Mouse (Mus musculus) megakaryocyte progenitor cell, adult 5-6 weeks (primary cell): ENCODE data around the gene Endov. TPM values are rescaled to one million over a fixed set of nuclear protein-coding genes. Genes with fewer than 3 reads are reported as not detected.

ENCODE experiments used
- ATAC-seq: replicated peaks from 2 replicates; pipeline ENCODE4 v1.8.0; 2016; ENCODE audit warnings: mild to moderate bottlenecking, moderate TSS enrichment, inconsistent platforms; ENCODE audit not compliant: poor library complexity
- total RNA-seq, 2 experiments: library from RNA; stranded (forward) in 1 of 2; stranded (reverse) in 1 of 2; fragments of 157-497, 149-512 nt in 1 of 2; fragments of 200-1000 nt in 1 of 2; gene quantifications; 2 replicates each; pipeline versions ENCODE4 v1.2.3 to v1.2.4; 2015 to 2017

Endov gene
- total RNA-seq (2015) (3.1 and 6.4 TPM in 2 replicates), total RNA-seq (2017) (6.7 and 8.7 TPM in 2 replicates)

DNA sequence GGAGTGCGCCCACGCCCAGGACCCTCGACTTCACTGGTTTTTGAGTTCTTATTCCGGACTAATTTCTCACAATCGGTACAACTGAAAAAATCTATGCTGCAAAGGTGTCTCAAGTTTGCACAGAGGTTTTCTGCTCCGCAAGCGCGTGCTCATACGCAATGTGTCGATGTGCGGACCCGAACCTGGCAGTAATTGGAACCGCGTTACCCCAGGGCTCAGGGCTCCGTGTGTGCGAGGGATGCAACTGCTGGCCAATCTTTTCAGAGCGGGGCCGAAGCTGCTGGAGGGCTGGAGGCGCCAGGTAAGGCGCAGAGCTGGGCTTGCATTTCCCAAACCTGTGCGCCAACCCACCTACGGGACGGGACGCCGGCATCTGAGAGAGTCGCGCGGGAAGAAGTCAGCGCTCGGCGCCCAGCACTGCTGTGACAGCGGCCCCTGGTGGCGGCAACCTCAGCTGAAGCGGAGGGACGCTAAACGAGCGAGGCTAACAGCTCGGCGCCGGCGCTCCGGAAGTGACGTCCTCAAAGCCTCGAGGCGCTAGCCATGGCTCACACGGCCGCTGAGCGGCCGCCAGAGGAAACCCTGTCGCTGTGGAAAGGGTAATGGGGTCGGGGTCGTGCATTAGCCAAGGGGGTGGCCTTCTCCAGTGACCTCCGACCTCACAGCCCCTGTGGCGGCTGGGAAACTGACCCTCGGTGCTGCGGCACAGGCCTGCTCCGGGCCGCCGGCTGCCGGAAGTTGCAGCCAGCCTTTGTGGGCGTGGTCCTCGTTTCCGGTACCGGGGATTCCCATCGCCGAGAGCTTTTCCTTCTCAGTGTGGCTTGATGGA lies at the start of gene Endov:
Gene Endov (plus strand): TSS at position 487 of the 829 bp plus-strand sequence.
- peak; percentile 96 for ATAC-seq

DNA sequence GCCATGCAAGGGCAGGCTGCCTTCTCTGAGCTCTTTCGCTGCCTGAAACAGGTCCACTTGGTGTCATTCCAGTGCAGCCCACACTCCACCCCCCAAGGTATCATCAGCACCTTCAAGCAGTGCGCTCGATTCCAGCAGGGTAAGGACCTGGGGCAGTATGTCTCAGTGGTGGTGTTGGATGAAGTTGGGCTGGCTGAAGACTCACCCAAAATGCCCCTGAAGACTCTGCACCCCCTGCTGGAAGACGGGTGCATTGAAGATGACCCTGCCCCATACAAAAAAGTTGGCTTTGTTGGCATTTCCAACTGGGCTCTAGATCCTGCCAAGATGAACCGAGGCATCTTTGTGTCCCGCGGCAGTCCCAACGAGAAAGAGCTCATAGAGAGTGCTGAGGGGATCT lies 48.9 kb upstream of the Endov start:
- ATAC-seq = peak; percentile 52; the same call in 1 of the 2 replicates

DNA sequence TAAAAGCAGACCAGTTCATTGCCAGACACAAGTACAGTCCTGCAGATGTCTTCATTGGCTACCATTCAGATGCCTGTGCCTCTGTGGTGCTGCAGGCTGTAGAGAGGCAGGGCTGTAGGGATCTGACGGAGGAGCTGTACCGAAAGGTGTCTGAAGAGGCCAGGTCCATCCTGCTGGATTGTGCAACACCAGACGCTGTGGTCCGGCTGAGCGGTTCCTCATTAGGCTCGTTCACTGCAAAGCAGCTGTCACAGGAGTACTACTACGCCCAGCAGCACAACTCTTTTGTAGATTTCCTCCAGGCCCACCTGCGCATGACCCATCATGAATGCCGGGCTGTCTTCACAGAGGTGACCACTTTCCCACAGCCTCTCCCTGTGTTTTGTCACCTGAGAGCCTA lies 47.7 kb upstream of the Endov start:
- peak; percentile 61 for ATAC-seq

DNA sequence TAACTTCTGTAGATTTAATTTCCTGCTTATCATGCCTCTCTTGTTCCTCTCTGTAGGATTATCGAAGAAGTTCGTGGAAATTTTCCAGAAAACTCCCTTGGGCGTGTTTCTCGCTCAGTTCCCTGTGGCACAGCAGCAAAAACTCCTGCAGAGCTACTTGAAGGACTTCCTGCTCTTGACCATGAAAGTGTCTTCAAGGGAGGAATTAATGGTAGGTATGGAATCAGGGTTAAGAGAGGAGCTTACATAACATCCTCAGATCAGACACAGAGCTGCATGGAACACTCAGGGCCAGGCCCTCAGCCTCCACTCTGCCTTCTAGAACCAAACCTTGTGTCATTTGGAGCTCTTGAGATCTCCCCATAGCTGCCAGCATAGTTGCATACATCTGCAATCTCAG lies 35.0 kb upstream of the Endov start:
- ATAC-seq = no peak

DNA sequence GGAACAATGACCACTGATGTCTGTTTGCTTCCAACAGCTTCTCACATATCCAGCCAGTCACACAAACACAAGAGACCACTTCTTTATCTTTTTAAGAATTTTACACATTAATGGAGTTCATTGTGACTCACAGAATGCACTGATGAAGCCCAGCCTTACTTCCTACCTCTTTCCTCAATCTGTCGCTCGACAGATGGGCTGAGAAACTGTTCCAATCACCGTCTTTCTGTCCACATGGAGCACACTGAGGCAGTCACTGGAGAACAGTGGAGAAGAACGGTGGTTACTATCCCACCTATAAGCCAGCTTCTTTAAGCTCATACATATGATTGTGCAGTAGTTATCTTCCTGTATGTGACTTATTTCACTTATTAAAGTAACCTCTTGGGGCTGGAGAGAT lies 13.3 kb upstream of the Endov start:
- ATAC-seq = no peak

DNA sequence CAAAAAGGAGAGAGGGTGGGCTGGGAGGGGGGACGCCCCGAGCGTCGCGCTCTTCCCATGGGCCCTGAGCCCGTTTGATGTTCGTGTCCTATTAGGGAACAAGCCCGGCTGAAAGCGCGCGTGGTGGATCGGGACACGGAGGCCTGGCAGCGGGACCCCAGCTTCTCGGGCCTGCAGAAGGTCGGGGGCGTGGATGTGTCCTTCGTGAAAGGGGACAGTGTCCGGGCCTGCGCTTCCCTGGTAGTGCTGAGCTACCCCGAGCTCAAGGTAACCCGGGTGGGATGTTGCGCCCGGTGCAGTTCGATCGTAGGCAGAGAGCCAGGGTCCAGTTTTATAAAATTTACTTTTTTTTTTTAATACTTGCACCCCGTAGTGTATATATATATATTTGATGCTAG lies 542 bp downstream of the Endov start:
- ATAC-seq = no peak

DNA sequence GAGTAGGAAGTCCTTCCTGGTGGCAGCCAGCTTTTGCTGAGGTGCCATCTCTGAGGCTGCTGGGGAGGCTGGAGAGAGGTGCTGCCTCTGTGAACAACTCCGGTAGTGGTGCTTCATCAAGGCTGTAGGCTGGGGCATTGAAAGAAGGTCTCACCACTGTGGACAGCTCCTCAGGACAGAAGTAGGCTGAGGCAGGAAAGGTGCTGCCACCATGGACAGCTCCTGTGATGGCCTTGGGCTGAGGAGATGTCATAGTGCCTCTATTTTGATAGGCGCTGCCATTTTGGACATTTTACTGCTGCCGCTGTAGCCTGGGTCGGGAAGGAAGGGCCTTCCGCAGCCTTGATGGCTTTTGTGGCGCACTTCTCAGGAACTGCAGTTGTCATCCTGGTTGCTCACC lies 1.7 kb downstream of the Endov start:
- ATAC-seq = 0 out of 2 replicates have a peak, but pooled peaks have one; percentile 21

DNA sequence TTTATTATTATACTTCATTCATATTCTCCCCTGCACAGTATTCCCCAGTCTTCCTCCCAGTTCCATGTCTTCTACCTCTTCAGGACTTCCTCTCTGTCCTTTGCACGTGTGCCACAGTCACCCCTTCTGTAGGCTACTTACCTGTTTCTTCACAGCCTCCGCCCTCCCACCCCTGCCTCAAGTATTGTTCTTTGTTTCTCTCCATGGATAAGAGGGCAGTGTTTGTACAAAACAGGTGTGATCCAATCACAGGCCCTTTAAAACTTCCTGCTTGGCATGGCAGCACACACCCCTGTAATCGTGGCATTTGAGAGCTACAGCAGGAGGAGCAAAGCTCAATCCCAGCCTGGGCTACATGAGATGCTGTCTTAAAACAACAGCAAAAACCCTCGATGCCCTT lies 2.4 kb downstream of the Endov start:
- no peak for ATAC-seq

DNA sequence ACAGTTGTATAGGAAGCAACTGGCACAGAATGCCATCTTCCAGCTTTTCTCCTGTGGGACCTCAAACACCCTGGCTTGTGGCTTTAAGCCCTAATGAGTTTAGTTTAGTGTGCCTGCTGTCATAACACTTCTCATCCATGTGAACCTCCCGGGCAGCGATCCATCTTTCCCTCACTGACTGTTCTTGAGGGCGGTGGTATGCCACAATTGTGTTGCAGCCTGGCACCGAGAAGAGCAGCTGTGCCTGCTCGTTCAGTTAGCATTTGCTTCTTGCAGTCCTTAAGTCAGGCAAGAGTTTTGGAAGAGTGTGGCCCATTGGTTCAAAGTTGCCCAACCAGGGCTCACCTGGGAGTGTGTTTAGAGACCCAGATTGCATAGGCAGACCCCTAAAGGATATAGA lies 5.0 kb downstream of the Endov start:
- no peak for ATAC-seq

DNA sequence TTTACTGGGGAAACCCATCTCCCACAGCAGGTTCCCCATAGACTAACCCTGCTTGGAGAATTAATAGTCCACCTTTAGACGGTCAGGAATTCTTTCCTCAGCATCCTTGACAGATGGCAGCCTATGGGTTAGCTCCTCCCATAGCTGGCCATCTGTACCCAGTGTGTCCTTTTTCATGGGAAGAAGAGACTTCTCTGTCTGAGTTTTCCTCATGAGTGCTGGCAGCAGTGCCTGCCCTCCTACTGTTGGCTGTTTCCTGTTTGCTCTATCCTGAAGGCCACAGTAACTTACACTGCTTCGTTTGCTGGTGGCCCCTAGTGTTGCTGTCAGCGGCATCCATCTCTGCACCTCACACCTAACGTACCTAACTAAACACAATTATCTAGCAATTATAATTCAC lies 6.3 kb downstream of the Endov start:
- ATAC-seq = no peak

DNA sequence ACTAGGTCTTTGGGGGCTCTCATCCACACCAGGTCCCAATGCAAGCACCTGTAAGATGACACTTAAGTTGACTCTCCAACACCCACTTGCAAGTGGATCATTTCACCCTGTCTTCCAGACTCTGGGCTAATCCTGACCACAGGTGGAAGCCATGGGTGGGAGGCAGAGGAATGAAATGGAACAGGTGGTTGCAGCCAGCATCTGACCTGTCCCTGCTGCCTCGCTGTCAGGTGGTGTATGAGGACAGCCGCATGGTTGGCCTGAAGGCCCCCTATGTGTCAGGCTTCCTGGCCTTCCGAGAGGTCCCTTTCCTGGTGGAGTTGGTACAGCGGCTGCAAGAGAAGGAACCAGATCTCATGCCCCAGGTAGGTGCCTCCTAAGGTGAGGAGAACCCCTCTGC lies 8.2 kb downstream of the Endov start:
- ATAC-seq = no peak

DNA sequence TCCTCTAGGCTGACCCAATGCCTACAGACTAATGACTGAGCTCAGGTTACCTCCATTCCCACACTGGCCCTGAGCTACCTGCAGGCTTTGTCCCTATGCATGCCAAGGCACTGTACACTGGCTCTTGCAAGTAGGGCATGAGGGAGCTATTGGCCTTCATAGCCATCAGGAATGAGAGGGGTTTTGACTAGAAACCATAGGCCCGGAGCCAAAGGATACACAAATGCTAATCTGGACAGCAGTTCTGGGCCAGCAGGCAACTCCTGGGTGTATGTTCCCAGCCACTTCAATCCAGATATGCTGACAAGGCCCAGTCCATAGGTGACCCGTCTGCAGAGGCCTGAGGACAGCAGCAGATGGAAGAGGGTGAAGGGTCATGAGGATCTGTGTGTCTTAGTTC lies 8.9 kb downstream of the Endov start:
- no peak for ATAC-seq

DNA sequence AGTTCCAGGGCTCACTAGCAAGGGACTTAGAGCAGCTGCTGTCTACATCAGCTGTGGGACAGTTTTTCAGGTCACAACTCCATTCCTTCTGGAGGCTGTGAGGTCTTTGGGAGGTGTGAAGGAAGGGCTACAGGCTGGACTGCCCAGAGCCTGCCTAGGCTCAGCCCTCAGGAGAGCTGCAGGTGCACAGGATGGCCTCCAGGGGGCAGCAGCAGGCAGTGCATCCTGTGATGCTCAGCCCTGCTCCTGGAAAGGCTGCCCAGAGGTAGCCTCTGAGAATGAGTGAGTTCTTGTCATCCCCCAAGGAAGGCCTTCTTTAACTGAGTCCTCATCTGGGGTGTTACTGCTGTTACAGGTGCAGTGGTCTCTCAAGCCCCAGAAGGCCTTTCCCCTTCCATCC lies 12.5 kb downstream of the Endov start:
- ATAC-seq = peak; percentile 96

DNA sequence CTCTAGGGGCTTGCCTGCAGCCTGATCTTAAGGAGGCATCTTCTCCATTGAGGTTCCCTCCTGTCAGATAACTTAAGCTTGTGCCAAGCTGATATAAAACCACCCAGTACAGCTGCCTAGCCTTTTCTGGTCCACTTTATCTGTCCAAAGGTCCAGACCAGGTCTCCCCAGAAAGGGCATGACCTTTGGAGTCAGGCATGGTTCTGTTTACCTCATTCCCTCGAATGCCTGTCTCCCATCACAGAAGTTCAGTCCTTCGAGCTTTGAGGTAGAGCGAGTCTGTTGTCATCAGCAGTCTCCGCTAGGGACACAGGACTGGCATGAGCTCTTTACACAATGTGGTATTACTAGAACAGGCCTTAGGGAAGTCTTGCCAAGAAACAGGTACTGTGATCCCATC lies 15.2 kb downstream of the Endov start:
- ATAC-seq = no peak

DNA sequence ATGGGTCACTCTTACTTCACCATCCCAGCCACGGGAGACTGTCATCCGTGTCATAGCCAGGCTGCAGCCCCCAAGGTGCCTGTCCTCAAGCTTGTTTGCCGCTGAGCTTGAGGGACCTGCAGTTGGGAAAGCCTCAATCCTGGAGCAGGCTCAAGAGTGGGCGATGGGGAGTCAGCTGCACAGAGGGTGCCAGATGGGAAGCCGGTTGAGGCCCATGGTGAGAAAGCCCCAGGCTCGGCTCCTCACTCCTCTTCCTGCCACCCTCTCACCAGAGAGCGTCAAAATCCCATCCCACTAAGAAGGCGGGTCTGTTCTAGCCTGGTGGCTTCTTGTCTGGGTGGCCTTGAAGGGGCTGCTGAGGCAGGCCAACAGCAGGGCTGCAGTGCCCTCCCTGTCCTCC lies 16.6 kb downstream of the Endov start:
- no peak for ATAC-seq

DNA sequence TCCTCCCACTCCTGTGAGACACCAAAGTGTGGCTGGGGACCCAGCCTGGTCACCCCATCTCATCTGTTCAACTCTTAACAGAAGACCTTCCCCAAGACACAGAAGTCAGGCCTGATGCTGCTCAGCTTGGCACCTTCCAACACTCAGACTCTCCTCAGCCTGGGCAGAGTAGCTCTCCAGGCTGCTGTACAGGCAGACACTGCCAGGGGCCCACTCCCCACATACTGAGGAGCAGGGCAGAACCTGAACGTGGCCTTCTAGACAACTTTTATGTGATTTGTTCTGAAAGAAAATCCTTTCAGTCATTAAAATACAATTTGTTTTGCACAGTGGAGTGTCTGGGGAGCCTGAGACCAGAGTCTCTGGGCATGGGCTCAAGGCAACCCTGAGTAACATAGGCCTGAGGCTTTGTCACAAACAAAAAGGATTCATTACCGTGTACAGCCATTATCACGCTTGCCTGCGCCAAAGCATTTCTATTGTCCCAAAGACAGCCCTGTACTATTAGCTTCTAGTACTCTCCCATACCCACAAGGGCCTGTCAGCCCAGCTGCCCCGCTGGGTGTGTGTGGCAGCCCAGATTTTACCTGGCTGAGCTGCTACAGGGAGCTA lies 18.1 kb downstream of the Endov start:
- no peak for ATAC-seq

DNA sequence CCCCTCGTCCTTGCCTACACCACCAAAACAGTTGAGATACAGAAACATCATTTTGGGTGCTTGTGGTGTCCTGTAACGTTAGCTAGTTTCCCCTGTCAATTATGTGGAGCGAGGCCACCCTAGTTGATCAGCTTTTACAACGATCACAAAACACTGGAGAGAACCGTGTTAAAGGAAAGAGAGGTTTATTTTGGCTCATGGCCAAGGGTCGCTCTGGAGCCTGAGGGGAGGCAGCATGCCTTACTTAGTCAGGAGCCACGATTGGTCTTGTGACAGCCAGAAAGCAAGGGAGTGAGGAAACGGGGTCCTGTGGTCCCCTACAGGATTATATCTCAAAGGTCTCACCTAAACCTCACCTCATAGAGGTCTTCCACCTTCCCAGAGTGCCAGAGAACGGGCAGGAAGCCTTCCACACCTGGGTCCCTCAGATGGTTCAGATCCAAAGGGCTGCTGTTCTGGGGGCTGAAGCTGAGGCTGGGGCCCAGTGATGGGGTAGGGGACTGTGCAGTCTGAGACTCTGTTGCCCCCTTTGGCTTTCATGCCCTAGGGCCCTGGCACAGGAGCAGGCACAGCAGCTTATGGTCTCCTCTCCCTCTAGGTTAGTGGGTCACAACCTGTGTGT lies 22.0 kb downstream of the Endov start:
- ATAC-seq = no peak

DNA sequence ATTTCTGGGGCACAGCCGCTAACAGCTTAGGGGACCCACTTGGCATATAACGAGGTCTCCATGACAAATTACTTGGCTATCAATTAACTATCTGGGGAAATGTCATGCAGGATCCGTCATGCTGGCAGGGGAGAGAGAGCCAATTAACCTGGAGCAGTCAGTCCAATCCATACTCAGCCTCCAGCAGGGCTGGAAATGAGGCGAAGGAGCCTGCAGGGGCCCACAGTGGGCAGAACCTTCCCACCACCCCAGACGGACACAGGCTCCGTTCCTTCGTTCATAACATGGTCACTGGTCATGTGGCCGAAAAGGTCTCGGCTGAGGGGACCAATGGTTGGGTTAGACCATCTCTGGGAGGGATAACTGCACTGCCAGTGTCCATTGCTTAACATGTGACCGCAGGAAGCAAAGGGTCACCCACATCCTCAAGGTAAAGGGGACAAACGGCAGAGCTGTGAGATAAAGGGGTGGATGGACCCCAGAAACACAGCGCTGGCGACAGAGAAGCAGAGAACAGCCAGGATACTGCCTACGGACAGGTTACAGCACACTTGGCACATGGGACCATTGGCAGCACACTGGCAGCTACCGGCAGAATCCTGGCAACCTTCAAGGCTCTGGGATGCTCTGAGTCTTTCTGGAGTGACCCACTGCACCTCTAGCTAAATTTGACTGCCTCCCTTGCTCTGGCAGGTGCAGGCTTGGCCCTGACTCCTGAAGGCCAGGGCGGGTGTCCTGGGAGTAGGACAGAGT lies 23.1 kb downstream of the Endov start:
- no peak for ATAC-seq

DNA sequence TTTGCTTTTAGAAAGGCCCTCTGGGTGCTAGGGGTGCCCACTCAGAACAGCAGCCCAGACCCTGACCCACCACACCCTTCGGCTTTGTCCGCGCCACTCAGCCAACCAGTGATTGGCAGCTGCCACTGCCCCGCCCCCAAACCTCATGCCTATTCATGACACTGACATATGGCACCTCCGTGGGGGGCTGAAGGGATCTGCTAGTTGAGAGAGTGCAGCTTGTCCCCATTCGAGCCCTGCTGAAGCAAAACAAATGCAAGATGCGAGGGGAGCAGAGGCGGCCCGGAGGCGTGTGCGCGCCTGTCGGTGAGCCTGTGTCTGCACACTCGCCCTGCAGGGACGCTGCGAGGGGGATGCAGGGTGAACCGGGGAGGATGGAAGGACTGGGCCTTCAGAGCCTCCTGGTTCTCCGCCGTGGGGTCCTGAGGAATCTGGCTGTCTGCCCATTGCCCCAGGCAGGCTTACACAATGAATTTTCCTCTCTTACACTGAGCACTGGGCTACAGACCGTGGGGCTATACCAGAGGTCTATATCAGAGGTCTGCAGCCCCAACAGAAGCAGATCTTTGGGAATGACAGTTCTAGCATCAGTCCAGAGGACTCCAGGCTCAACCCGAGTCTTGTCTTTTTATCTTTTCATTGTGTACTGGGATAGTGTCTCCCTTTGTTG lies 24.0 kb downstream of the Endov start:
- ATAC-seq = 0 out of 2 replicates have a peak, but pooled peaks have one; percentile 20

DNA sequence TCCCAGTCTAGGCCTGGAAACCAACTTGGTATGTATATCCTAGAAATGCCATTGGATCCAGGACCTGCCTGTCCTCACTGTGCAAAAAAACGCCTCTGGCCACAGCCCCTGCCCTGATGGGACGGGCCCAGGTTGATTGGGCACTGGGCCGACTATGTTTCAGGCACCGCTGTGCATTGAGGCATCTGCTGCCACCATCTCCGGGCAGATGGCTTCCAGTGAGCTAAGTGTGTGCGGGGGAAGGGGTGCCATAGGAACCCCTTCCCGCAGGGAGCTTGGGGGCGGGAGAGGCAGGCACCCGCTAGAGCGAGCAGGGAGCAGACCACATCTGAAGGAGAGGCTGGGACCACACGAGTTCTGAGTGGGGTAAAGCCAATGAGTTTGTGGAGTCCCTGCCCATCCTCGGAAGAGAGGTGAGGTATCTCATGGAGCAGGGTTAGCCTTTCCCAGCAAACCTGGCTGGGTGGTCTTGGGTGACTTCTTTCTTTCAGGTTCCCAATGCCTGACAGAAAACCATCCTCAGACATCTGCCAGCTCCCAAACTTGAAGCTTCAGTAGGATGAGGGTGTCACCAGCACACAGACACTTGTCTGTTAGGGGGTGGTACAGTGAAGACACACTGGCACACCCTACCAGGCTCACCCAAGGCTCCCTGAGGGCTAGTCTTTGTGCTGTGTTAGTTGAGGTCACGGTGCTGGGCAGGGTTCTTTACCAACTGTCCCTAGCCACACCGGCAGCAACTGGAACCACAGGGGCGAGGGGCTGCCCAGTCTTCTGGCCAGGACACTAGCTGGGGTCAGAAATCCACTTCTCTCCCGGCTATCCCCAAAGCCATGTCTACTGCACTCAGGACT lies 24.9 kb downstream of the Endov start:
- no peak for ATAC-seq
